Mouse (Mus musculus): ENCODE measurements around the gene Mmp24.

DNA sequence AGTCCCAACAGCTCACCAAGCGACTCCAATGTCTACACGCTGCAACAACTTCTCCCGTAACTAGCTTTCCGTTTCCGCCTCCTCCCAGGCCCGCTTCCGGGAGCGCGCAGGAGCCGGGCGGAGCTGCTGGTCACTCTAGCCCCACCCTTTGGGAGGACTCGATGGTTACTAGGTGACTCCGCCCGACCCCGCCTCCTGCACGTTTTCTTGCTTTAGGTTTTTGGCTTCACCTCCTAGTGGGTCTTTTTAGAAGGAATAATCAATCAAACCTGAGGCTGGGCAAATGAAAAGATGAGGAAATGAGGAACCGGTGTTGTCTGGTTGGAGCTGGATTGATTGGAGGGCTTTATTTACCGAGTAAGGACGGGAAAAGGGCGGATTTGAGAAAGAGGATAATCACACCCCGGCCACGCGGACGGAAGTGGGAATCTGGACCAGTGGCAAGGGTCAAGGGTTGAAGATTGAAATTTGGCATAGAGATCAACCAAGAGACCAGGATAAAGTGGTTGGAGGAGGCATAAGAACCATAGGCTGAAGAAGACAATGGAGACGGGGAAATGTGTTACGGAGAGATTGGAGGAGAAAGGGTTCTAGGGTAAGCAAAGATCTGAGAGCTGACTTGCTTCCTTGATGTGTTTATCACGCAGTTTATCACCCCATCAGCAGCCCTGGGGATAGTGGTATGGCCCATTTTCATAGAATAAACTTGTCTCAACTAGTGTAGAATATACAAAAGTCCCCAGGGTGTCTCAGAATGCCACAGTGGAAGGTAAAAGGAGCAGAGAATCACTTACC is 51.7 kb downstream of the Mmp24 start, which contains the start of gene Eif6:
- TF ChIP-seq CTCF (IDR thresholded peaks at IDR 0.05; ENCODE audit: low read depth) = 0 out of 2 replicates have a peak, but pooled peaks have one; percentile 7
- no peak for TF ChIP-seq EP300 (IDR thresholded peaks at IDR 0.05; ENCODE audit: low read depth)

All from heart, postnatal 0 days (tissue).